ENCODE assay signal across 16 mouse cellular contexts in the genomic region with DNA sequence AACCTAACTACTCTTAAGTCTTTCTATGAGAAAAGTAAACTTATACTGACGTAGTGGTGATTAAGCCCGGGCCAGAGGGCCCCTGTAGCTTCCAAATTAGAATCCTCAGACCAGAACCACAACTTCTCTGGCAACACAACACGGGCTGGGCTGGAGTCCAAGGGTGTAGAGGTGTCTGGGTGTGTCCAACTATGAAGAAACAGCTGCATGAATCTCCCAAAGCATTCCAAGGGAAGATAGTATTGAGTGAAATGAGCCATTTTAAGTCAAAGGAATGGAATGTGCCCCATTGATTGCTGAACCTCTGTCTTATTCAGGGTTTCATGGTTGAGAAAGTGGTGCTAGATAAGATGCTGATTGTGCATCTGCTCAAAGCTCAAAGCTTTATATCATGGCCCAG. TPM values are rescaled to one million over a fixed set of nuclear protein-coding genes. Genes with fewer than 3 reads are reported as not detected.
A peak's percentile ranks its signal among the peaks of the same experiment; 100 is the strongest.
DNase-seq lines count a peak whose midpoint lies in the region; ATAC-seq lines count a peak whose summit lies in the region.
"Had no signal": no experiment of that assay in that cellular context is flagged by ENCODE, and none has a peak within 500 bp of the region (broad histone marks: within the 10 kb centered on the region; RNA-seq: fewer than 3 reads in every experiment).

No protein-coding gene starts in this region.

- no peaks in the 10 kb centered on the region for H3K36me3 ChIP-seq in heart, embryonic 10.5 days
- no peaks in the 10 kb centered on the region for H3K36me3 ChIP-seq in forebrain, embryonic 16.5 days (ENCODE audit: control insufficient read depth, insufficient read depth)
- H3K36me3 ChIP-seq: embryonic facial prominence, embryonic 13.5 days; G1E; intestine, embryonic 15.5 days; neural tube, embryonic 15.5 days had no signal

- H3K9me3 ChIP-seq in heart, embryonic 10.5 days, result no peaks in the 10 kb centered on the region
- H3K9me3 ChIP-seq in forebrain, embryonic 16.5 days (ENCODE audit: control insufficient read depth, low read length), result no peaks in the 10 kb centered on the region
- H3K9me3 ChIP-seq: embryonic facial prominence, embryonic 13.5 days; G1E; intestine, embryonic 15.5 days; neural tube, embryonic 15.5 days had no signal

- no peak overlapping the region for H3K27ac ChIP-seq in heart, embryonic 10.5 days
- no peak overlapping the region for H3K27ac ChIP-seq in forebrain, embryonic 16.5 days (ENCODE audit: low read length)
- H3K27ac ChIP-seq: embryonic facial prominence, embryonic 13.5 days; intestine, embryonic 15.5 days; macrophage; neural tube, embryonic 15.5 days had no signal

- H3K4me3 ChIP-seq in heart, embryonic 10.5 days, result no peak overlapping the region
- H3K4me3 ChIP-seq in forebrain, embryonic 16.5 days (replicated peaks; ENCODE audit: low read length), result no peak overlapping the region
- H3K4me3 ChIP-seq: embryonic facial prominence, embryonic 13.5 days; intestine, embryonic 15.5 days; neural tube, embryonic 15.5 days had no signal

- no peaks in the 10 kb centered on the region for H3K4me1 ChIP-seq in heart, embryonic 10.5 days
- H3K4me1 ChIP-seq in forebrain, embryonic 16.5 days (replicated peaks; ENCODE audit: control insufficient read depth, insufficient read depth, low read length), result no peaks in the 10 kb centered on the region
- H3K4me1 ChIP-seq: embryonic facial prominence, embryonic 13.5 days; intestine, embryonic 15.5 days; neural tube, embryonic 15.5 days had no signal

- ATAC-seq in forebrain, embryonic 16.5 days, result no peak
- ATAC-seq in cerebellum, adult (ENCODE audit: insufficient number of reproducible peaks, low FRiP score, low TSS enrichment), result no peak
- ATAC-seq: intestine, embryonic 15.5 days had no signal

- H3K9ac ChIP-seq in forebrain, embryonic 16.5 days (replicated peaks; ENCODE audit: low read depth, low read length), result no peak overlapping the region
- H3K9ac ChIP-seq: embryonic facial prominence, embryonic 13.5 days; intestine, embryonic 15.5 days; neural tube, embryonic 15.5 days had no signal

- no peak overlapping the region for H3K4me2 ChIP-seq in forebrain, embryonic 16.5 days (ENCODE audit: low read length)
- H3K4me2 ChIP-seq: embryonic facial prominence, embryonic 13.5 days; intestine, embryonic 15.5 days; neural tube, embryonic 15.5 days had no signal

- DNase-seq in heart, adult 18-20 months, result peak; percentile 18 to 41
- DNase-seq in heart, embryonic 10.5 days (ENCODE audit: low spot score), result no peak
- peak; percentile 1 for DNase-seq in ZHBTc4 (ENCODE audit: low read depth, low spot score)
- peak; percentile 31 to 64 for DNase-seq in gastrocnemius, postnatal 4 days (ENCODE audit: low spot score in 2 of 2)
- DNase-seq in lung, postnatal 14 days, result peak; percentile 13
- no peak for DNase-seq in left cerebral cortex, postnatal 10 days (ENCODE audit: extremely low spot score in 1 of 2, low spot score in 2 of 2)
- DNase-seq: B cell, adult 2 months; cerebellum, postnatal 25 days had no signal

- H3K27me3 ChIP-seq in heart, embryonic 10.5 days (ENCODE audit: insufficient read depth, poor library complexity, severe bottlenecking), result no peaks in the 10 kb centered on the region
- H3K27me3 ChIP-seq in forebrain, embryonic 16.5 days (replicated peaks; ENCODE audit: control insufficient read depth, insufficient read depth, low read length), result no peaks in the 10 kb centered on the region
- H3K27me3 ChIP-seq: embryonic facial prominence, embryonic 13.5 days; intestine, embryonic 15.5 days; neural tube, embryonic 15.5 days had no signal

- intact Hi-C loops in left cerebral cortex, postnatal 10 days (cut with DNase I), result no loop called here

- WGBS in heart, embryonic 10.5 days, result 63% methylated on average over 3 of the region's 3 CpGs
- 68% methylated on average over 3 of the region's 3 CpGs for WGBS in forebrain, embryonic 16.5 days

RNA-seq across cellular contexts. Expression of a gene that starts 52.4 kb away (rescaled TPM):
- not detected for total RNA-seq in heart, adult 18-20 months (2021)
- polyA plus RNA-seq in heart, embryonic 10.5 days (2016; fragmentation: Nextera tagmentation; extraction: Ambion mirVana), result 0.06 TPM in 1 of 2 replicates, not detected in the other
- total RNA-seq in gastrocnemius, postnatal 4 days (2021), result under 1 TPM; 0.26 to 0.42 TPM
- polyA plus RNA-seq in forebrain, embryonic 16.5 days (2015; fragmentation: Nextera tagmentation; extraction: Ambion mirVana), result 0.11 and 0.27 TPM in 2 replicates
- under 1 TPM; 0.26 to 0.49 TPM for total RNA-seq in left cerebral cortex, postnatal 10 days (2021)
- total RNA-seq: liver, adult 2 months had no signal
- polyA plus RNA-seq: G1E; intestine, embryonic 15.5 days; liver, adult 2 months; macrophage had no signal

Comparison
In these comparisons a context has a peak if more than half of its experiments do, and no peak if none do; other contexts are left out.
1. DNase-seq: peak in heart, adult 18-20 months (2 of 2), ZHBTc4 (single experiment), gastrocnemius, postnatal 4 days (2 of 2) and lung, postnatal 14 days (single experiment); none in heart, embryonic 10.5 days (single experiment) and left cerebral cortex, postnatal 10 days (0 of 2).